Mouse (Mus musculus) cerebellum, adult 8-10 months (tissue): ENCODE data around the gene Polr2e.

Source experiments
- DNase-seq: peaks from one replicate; pipeline ENCODE4 v3.0.0; 2022

The Polr2e gene

DNA sequence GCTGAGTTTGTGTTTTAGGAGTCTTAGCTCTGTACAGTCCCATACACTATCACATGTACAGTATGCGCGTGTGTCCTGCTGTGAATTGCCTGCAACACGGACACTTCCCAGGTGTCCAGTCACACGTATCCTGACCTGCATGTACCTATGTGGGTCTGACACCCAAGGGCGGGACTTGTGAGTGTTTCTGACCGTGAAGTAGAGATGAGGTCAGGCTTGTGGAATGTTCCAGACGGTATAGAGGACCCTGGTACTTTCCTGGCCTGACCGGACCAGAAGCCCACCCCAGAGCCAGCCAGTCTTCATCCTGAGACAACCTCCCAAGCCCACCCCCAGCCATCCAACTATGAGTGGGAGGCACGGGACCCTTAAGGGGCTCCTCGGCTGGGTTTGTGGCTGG is 24.0 kb downstream of the Polr2e start:
- DNase-seq = no peak

DNA sequence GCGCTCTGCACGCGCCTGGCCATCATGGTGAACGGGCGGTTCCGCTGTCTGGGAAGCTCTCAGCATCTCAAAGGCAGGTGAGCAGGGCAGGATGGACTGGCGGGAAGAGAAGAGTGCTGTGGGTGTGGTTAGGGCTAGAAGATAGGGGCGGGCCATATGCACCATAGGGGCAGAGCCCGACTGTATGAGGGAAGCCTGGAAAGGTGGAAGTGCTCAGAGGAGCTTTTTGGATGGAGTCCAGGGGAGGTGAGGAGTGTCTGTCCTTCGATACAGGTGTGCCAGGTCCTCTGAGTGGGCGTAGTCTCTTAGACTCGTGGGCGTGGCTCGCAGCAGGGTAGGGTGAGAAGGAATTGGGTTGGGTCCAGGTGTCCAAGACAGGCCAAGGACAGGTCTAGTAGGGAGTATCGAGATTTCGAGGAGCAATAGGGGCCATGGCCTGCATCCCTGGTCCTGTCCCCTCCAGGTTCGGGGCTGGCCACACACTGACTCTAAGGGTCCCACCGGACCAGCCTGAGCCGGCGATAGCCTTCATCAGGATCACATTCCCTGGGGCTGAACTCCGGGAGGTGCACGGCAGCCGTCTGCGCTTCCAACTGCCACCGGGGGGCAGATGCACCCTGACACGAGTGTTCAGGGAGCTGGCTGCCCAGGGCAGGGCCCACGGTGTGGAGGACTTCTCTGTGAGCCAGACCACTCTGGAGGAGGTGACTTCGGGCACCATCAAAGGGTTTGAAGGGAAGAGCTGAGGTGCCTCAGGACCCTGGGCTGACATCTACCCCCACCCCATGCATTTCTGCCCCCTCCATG is 24.9 kb downstream of the Polr2e start:
- no peak for DNase-seq

DNA sequence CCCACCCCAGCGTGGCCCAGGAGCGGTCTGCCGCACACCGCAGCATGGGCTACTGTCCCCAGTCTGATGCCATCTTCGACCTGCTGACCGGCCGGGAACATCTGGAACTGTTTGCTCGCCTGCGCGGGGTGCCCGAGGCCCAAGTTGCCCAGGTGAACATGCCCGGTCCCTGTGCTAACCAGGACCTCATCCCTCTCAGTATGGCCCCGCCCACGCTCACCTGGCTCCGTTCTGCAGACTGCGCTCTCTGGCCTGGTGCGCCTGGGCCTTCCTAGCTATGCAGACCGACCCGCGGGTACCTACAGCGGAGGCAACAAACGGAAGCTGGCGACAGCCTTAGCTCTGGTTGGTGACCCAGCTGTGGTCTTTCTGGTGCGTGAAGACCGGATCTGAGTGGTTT is 26.0 kb downstream of the Polr2e start:
- no peak for DNase-seq

DNA sequence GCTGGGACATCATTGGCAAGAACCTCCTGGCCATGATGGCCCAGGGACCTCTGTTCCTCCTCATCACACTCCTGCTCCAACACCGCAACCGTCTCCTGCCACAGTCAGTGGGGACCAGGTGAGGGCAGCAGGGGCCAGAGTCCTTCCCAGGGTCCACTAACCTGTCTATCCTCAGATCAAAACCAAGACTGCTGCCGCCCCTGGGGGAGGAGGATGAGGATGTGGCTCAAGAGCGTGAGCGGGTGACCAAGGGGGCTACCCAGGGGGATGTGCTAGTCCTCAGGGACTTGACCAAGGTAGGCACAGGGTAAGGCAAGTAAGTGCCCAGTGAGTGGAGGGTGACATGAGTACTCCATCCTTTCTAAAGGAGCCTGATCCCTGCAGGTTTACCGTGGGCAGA is 27.9 kb downstream of the Polr2e start:
- DNase-seq = no peak

DNA sequence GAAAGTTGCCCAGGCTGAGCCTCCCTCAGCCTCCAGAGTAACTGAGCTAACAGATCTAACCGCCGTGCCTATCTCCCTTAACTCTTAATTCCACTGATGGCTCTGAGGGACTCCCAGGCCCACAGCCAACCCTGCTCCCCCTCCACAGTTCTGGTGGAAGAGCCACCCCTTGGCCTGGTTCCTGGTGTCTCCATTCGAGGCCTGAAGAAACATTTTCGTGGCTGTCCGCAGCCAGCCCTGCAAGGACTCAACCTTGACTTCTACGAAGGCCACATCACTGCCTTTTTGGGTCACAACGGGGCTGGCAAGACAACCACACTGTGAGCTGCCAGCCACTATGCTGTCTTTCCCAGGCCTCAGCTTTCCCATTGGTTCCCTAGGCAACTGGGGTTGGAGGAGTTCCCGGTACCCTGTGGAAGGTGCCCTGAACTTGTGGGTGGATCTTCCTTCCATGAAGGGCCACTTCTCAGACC is 35.3 kb downstream of the Polr2e start:
- DNase-seq = no peak

DNA sequence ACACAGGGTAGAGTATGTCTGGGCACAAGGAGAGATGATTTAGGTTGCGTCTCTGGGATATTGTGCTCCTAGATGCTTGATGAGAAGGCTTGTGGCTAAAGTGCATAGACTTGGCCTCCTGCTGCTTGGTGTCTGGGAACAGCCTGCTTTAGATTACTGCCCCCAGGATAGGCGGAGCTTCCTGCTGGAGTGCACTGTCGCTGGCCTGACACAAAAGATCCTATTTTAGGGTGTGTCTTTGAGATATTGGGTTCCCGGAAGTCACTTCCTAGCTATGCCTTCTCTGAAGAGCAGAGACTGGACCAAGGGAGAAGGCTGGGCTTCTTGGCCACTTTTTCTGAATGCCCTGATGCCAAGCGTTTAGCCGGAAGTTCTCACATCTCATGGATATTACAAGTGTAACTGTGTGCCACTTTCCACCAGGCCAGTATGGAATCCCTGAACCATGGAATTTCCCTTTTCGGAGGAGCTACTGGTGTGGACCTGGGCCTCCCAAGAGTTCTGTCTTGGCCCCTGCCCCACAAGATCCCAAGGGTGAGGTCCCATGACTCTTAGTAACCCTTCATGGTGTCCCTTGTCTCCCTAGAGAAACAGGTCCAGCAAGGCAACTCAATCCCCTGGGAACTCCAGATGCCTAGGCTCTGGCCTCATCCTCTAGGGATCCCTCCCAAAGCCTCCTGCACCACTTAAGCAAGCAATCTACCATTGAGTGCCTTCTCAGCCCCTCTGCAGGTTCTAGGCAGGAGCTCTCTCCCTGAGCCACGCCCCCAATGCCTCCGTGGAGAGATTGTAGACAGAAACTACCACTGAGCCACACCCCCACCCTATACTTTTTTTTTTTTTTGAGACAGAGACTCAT is 36.0 kb downstream of the Polr2e start:
- DNase-seq = no peak

DNA sequence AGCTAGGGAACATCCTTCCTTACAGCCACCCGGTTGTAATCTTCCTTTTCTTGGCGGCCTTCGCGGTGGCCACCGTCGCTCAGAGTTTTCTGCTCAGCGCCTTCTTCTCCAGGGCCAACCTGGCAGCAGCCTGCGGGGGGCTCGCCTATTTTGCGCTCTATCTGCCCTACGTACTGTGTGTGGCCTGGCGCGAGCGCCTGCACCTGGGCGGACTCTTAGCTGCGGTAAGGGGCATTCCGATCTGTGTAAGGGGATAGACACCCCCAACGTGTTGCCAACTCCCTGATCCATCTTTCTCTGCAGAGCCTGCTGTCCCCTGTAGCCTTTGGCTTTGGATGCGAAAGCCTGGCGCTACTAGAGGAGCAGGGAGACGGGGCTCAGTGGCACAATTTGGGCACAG is 36.8 kb downstream of the Polr2e start:
- no peak for DNase-seq

DNA sequence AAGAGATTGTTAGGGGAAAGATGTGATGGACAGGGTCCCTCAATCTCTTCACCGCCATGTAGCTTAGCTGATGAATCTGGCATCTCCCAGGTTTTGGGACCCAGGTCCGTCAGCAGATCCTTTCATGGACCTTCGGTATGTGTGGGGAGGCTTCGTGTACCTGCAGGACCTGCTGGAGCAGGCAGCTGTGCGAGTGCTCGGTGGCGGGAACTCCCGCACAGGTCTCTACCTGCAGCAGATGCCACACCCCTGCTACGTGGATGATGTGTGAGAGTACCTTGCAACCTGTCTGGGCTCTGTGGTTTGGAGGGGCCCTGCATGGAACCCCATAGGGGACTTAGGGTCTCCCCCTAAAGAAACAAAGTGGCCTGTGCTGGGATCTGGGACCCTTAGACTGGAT is 37.6 kb downstream of the Polr2e start:
- no peak for DNase-seq

DNA sequence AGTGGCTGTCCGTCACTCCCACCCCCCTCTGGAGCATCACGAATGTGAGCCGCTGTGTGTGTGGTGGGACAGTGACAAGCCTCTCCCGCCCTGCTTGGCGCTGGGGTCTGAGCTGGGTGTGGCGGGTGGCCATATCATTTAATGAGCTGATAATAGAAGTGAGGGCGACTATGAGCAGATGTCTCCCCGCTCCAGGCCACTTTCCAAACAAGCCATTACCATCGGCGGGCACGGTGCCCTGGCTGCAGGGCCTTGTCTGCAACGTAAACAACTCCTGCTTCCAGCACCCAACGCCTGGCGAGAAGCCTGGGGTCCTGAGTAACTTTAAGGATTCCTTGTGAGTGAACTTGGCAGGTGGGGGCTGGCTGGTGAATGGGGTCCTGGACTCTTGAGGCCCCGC is 41.8 kb downstream of the Polr2e start:
- peak; percentile 72 for DNase-seq

DNA sequence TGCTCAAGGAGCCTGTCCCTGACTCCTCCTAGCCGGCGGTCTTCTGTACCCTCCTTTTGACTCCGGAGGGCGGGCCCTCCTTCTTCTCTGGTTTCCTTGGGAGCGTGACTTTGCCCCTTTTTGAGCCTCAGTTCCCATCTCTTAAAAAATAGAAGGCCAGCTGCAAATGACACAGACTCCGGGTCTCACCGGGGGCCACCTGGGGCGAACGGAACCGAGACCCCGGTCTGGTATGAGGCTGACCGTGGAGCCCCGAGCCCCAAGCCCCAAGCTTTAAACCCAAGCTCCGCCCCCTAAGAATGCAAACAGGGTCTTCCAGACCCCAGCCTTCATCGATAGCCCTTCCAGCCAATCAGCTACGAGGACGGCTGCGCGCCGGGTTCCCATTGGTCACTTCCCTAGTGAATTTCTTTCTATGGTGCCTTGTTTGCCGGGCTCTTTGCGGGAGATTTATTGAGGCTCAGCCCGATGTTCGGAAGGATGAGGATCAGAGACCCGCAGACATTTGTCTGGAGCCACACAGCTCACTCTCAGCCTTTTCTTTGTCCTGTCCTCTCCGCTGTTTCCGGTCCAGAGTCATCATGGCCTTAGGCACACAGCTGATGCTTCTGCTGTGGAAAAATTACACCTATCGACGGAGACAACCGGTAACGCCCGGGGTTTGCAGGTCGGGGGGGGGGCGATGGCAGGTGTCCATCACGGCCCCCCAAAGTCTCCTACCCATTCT is 42.4 kb downstream of the Polr2e start:
- peak; percentile 77 for DNase-seq

DNA sequence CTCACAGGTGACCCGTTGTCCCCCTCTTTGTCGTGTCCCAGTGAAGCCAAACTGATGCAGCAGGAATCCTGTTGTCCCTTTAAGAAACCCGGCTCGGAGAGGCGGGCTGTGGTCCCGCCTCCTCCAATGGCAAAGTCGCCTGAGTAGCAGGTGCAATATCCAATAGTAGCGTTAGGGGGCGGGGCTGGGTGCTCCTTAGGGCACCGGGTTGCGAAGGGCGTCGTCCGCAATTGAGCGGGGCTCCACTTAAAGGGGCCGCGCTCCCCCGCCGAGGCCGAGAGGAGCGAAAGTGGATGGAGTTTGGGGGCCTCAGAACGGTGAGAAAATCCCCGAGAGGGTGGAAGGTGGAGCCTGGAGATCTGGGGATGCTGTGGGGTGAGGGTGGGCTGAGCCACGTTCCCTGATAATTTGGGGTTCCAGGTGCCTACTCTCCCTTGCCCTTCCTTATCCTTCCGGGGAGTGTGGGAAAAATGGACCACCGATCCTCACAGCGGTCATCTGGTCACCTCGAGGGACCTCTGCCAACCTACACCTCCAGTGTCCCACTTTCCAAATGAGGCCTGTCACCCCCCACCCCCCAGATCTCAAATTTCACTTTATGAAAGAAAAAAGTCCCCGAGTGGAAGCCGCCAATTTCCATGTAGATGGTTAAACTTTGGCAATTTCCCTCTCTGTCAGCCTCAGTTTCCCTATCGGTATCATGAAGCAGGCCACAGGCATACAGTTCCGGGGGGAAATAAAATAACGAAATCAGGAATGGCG is 43.1 kb downstream of the Polr2e start, which contains the start of gene Abca7:
TSS of gene Abca7 (plus strand) at position 223 of the 762 bp plus-strand sequence.
- DNase-seq = peak; percentile 96

DNA sequence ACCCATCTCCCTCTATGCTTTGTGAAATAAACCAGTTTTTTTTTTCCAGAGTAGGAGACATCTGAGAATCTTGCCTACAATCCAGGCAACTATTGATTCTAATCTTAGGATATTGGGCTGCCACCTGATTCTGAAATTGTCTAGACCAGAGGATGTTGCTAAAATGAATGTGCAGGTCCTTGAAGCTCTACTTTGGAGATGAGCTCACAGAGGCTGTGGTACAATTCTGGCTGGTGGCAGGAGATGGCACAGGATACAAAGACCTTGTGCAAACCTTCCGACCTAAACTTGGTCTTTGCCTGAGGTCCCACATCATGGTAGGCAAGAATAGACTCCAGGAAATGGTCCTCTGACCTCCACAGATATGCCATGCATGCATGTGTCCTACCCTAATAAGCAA is 44.0 kb downstream of the Polr2e start:
- DNase-seq = no peak

DNA sequence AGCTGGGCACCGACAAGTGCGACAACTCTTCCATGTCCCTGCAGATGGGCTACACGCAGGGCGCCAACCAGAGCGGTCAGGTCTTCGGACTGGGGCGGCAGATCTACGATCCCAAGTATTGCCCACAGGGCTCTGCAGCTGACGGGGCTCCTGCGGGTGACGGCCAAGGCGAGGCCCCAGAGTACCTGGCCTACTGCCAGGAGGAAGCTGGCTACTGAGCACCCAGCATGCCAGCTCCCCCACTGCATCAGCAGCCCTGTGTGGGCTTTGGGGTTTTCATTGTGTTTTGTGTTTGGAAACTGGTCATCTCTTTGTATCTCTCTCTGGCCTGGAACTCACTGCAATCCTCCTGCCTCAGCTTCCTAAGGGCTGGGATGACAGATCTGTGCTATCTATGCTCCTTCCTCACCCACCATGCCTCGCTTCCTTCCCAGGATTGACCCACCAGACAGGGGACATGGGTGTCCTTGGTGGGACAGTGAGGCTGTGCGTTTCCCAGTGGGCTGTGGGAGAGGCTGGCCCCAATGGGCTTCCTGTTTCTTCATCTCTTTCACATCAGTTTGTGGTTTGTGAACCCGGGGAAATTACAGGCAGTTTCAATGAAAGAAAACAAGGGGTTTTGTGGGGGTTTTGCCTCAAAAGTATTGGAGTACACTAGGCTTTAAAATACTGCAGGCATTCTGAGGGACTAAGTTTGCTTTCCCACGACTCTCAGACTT is 45.0 kb downstream of the Polr2e start:
- no peak for DNase-seq

DNA sequence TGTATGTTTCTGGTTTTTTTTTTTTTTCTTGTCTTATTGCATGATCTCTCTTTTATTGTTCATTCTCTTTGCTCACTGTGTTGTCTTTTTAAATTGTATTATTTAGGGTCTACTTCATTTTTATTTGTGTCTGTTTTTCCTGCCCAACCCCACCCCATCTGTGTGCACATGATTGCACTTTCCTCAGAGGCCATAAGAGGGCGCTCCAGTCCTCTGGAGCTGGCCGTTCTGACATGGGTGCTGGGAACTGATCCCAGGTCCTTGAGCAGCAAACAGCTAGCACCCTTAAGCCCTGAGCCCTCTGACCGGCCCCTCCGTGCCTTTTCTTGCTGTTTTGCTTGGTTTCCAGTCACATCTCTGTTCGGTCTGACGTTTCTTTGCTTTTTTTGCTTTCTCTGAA is 48.0 kb downstream of the Polr2e start:
- no peak for DNase-seq

DNA sequence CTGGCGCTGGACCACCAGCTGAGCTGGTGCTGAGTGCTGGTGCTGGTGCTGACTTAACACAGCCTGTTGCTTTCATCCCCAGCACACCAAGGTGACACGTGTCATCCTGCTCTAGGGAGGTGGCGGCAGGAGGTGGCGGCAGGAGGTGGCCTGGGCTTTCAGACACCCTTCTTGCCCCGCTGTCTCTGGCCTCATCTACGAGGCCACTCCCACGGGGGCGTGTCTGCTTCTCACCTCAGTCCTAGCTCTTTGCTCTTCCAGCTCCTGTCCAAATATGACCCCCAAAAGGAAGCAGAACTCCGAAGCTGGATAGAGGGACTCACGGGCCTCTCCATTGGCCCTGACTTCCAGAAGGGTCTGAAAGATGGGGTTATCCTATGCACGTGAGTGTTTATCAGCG is 48.5 kb downstream of the Polr2e start:
- DNase-seq = no peak

DNA sequence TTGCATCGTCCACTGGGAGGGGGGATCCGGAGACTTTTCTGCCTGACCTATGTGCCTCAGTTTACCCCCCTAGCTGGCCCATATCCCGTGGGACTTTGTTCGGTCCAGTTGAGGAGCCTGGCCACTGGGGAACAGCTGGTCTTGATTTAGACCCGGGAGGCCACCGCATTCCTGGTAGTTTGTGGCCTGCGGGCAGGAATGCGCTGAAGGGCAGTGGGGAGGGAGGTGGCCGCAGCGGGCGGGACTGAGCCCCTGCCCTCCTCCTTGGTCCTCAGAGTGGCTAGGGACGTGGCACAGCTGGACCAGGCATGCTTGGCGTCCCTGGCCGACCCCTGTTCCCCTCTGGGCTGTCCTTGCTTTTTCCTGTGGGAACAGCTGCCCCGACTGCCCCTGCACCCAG is 49.7 kb downstream of the Polr2e start:
- no peak for DNase-seq

DNA sequence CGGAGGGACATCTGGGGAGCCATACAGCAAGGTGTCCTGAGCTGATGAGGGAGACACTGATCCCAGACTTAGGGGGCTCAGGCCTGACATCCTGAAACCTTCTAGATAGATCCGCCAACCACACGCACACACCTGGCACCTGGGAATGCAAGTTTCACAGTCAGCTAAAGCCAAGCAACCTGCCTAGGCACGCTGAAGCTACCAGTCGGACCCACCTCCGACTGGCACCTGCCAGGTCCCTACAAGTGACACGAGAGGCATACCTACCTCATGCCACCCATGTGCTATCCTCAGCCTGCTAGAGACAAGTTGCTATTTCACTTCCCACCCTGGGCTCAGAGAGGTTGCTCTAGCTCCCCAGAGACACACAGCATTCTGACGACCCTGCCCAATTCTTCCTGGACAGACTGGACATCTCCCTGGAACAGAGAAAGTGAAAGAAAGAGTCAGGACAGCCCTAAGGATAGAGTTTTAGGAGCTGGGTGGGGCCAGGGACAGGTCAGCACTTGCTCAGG is 50.3 kb downstream of the Polr2e start:
- no peak for DNase-seq

DNA sequence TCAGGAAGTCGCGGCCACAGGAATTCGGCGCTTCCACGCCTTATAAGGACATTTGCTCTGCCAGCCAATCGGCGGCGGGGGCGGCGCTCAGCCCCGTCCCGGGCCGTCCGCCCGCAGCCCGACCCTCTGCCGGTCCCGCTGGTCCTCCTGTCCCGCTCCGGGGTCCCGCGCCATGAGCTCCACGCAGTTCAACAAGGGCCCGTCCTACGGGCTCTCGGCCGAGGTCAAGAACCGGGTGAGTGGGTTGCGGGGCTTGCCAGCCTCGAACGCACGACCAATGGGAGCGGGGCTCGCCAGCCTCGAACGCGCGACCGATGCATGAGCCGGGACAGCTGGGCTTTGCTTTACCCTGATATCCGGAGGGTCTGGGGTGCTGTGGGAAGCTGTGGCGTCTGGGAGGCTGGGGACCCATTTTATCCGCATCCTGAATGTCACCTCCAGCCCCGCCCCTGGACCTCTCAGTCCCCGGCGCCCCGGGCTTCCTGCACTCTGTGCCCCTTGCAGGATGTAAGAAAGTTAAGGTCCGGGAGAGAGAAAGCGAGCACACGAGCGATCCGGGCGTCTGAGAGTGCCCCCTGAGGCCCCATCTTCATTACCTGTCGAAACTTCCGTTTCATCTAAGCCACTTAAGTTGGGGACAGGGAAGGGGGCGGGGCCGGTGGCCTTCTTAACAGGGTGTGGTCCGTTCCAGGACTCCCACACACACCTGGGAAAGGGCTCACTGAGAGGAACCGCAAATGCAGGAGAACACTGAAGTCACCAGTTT is 50.9 kb downstream of the Polr2e start, which contains the start of gene Cnn2:
TSS of gene Cnn2 (plus strand) at position 79 of the 766 bp plus-strand sequence.
- no peak for DNase-seq

DNA sequence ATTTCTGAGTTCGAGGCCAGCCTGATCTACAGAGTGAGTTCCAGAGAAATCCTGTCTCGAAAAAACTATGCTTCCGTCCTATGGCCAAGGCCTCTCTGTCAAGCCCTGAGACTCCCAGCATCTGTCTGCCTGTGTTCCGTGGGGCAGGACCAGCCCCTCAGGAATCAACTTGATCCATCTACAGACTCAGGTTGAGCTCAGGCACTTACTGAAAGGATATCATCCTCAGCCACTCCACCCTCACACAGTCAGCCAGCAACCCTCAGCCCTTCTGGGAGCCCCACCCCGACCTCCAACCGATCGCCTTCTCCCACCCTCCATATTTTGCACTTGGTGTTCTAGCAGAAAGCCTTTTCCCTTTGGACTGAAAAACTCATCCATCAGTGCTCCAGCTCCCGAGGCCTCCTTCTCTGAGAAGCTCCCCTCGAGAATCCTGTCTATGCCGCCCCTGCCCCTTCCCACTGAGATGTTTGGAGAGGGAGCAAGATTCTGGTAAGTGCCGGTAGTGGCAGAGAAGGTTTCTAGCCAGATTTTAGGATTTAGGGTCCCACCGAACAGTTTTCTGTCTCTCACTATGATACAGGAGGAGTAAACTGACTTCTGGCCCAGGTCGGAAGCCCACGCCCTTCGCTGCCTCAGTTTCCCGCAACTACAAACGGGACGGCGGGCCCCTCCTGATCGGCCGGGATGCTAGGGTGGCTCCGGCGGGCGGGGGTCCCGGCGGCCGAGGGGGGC is 51.7 kb downstream of the Polr2e start:
- DNase-seq = no peak

DNA sequence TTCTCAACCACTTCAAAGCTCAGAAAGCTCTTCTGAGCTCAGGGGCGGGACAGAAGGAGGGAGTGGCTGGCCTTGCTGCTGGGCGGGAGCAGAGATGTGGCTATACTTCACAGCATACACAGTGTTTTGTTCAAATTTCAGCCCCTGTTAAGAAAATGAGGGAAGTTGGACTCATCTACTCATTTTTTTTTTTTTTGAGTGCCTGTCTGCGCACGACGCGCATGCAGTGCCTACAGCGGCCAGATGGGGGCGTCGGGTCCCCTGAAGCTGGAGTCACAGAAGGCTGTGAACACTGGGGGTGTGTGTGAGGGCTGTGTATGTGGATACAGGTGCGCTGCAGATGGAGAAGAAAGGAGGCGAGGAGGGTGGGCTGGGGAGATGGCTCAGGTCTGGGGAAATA is 52.6 kb downstream of the Polr2e start:
- peak; percentile 88 for DNase-seq
